25 mouse cellular contexts compared by ENCODE assay signal in genomic region chr11:116239797-116240196, GRCm38 (mm10). TPM values are rescaled to one million over a fixed set of nuclear protein-coding genes. Genes with fewer than 3 reads are reported as not detected.
DNase-seq lines count a peak whose midpoint lies in the region; ATAC-seq and TF ChIP-seq lines count a peak whose summit lies in the region.
"Had no signal": no experiment of that assay in that cellular context is flagged by ENCODE, and none has a peak within 500 bp of the region (broad histone marks: within the 10 kb centered on the region; RNA-seq: fewer than 3 reads in every experiment).

No protein-coding gene starts in this region.

- H3K36me3 ChIP-seq in forebrain, embryonic 10.5 days (replicated peaks): peaks cover 27% of the 10 kb centered on the region
- H3K36me3 ChIP-seq in forebrain, embryonic 13.5 days (ENCODE audit: poor library complexity, severe bottlenecking): peaks cover 24% of the 10 kb centered on the region
- H3K36me3 ChIP-seq in kidney, postnatal 0 days (ENCODE audit: insufficient read depth, low read length): peaks cover 5% of the 10 kb centered on the region; the same call in 1 of the 2 replicates
- peaks cover 13% of the 10 kb centered on the region for H3K36me3 ChIP-seq in kidney, embryonic 14.5 days (ENCODE audit: control insufficient read depth, insufficient read depth, low read length)
- peaks cover 22% of the 10 kb centered on the region for H3K36me3 ChIP-seq in embryonic facial prominence, embryonic 10.5 days (replicated peaks)

- H3K4me1 ChIP-seq in forebrain, embryonic 10.5 days: peaks cover 40% of the 10 kb centered on the region
- 0 out of 2 replicates have a peak, but pooled peaks cover 3% of the 10 kb centered on the region for H3K4me1 ChIP-seq in forebrain, embryonic 13.5 days
- peaks cover 22% of the 10 kb centered on the region; the same call in 1 of the 2 replicates for H3K4me1 ChIP-seq in kidney, postnatal 0 days (replicated peaks; ENCODE audit: insufficient read depth, low read length)
- H3K4me1 ChIP-seq in kidney, embryonic 14.5 days (ENCODE audit: control insufficient read depth, insufficient read depth, low read length): peaks cover 37% of the 10 kb centered on the region
- H3K4me1 ChIP-seq in embryonic facial prominence, embryonic 10.5 days: peaks cover 55% of the 10 kb centered on the region
- H3K4me1 ChIP-seq: forebrain, embryonic 15.5 days had no signal

- ATAC-seq in forebrain, embryonic 13.5 days: no peak
- no peak for ATAC-seq in kidney, postnatal 0 days (replicated peaks; ENCODE audit: low FRiP score, low read depth)
- no peak for ATAC-seq in kidney, embryonic 14.5 days (ENCODE audit: low FRiP score, low TSS enrichment)
- no peak for ATAC-seq in erythroid progenitor cell, adult 5-6 weeks (replicated peaks; ENCODE audit: low FRiP score, poor library complexity, severe bottlenecking)
- ATAC-seq: forebrain, embryonic 15.5 days had no signal

- H3K27ac ChIP-seq in forebrain, embryonic 10.5 days: peak overlapping the region; percentile 54; the same call in 1 of the 2 replicates
- H3K27ac ChIP-seq in forebrain, embryonic 13.5 days: no peak overlapping the region
- H3K27ac ChIP-seq in kidney, postnatal 0 days: 0 out of 2 replicates have a peak overlapping the region, but pooled peaks have one; percentile 8
- no peak overlapping the region for H3K27ac ChIP-seq in kidney, embryonic 14.5 days (ENCODE audit: low read depth, low read length)
- H3K27ac ChIP-seq in embryonic facial prominence, embryonic 10.5 days (replicated peaks): peak overlapping the region; percentile 69
- H3K27ac ChIP-seq: embryonic facial prominence, embryonic 15.5 days; forebrain, embryonic 15.5 days; left cerebral cortex, adult 2 months; limb, embryonic 12.5 days; liver, embryonic 13.5 days; midbrain, embryonic 12.5 days had no signal

- no peak overlapping the region for H3K4me3 ChIP-seq in forebrain, embryonic 10.5 days
- H3K4me3 ChIP-seq in forebrain, embryonic 13.5 days: no peak overlapping the region
- no peak overlapping the region for H3K4me3 ChIP-seq in kidney, postnatal 0 days (replicated peaks; ENCODE audit: low read depth, low read length)
- no peak overlapping the region for H3K4me3 ChIP-seq in kidney, embryonic 14.5 days (ENCODE audit: low read length)
- H3K4me3 ChIP-seq in embryonic facial prominence, embryonic 10.5 days: peak overlapping the region; percentile 18; the same call in 1 of the 2 replicates
- H3K4me3 ChIP-seq: embryonic facial prominence, embryonic 15.5 days; forebrain, embryonic 15.5 days; left cerebral cortex, adult 2 months; limb, embryonic 12.5 days; liver, embryonic 13.5 days; midbrain, embryonic 12.5 days had no signal

- WGBS in forebrain, embryonic 10.5 days: 12% methylated on average over 7 of the region's 7 CpGs
- 6% methylated on average over 7 of the region's 7 CpGs for WGBS in forebrain, embryonic 13.5 days
- 24% methylated on average over 7 of the region's 7 CpGs for WGBS in kidney, postnatal 0 days
- WGBS in kidney, embryonic 14.5 days: 18% methylated on average over 7 of the region's 7 CpGs
- 8% methylated on average over 7 of the region's 7 CpGs for WGBS in embryonic facial prominence, embryonic 10.5 days

- H3K4me2 ChIP-seq in forebrain, embryonic 13.5 days: no peak overlapping the region
- H3K4me2 ChIP-seq in kidney, postnatal 0 days (ENCODE audit: low read length): no peak overlapping the region
- H3K4me2 ChIP-seq in kidney, embryonic 14.5 days (replicated peaks; ENCODE audit: low read depth, low read length): no peak overlapping the region
- H3K4me2 ChIP-seq: embryonic facial prominence, embryonic 15.5 days; forebrain, embryonic 15.5 days; limb, embryonic 12.5 days; liver, embryonic 13.5 days; midbrain, embryonic 12.5 days had no signal

- no peaks in the 10 kb centered on the region for H3K9me3 ChIP-seq in forebrain, embryonic 10.5 days
- no peaks in the 10 kb centered on the region for H3K9me3 ChIP-seq in forebrain, embryonic 13.5 days (replicated peaks)
- no peaks in the 10 kb centered on the region for H3K9me3 ChIP-seq in kidney, postnatal 0 days (replicated peaks; ENCODE audit: low read length)
- H3K9me3 ChIP-seq in kidney, embryonic 14.5 days (ENCODE audit: control insufficient read depth, low read length): no peaks in the 10 kb centered on the region
- H3K9me3 ChIP-seq in embryonic facial prominence, embryonic 10.5 days: no peaks in the 10 kb centered on the region
- H3K9me3 ChIP-seq: embryonic facial prominence, embryonic 15.5 days; forebrain, embryonic 15.5 days; limb, embryonic 12.5 days; liver, embryonic 13.5 days; midbrain, embryonic 12.5 days had no signal

- H3K9ac ChIP-seq in forebrain, embryonic 13.5 days: no peak overlapping the region
- H3K9ac ChIP-seq in kidney, postnatal 0 days (ENCODE audit: low read depth, low read length): 0 out of 2 replicates have a peak overlapping the region, but pooled peaks have one; percentile 5
- H3K9ac ChIP-seq in kidney, embryonic 14.5 days (ENCODE audit: low read depth, low read length): no peak overlapping the region
- H3K9ac ChIP-seq: embryonic facial prominence, embryonic 15.5 days; forebrain, embryonic 15.5 days; limb, embryonic 12.5 days; liver, embryonic 13.5 days; midbrain, embryonic 12.5 days had no signal

- peak; percentile 41 for DNase-seq in forebrain, embryonic 10.5 days (ENCODE audit: extremely low spot score, low spot score)
- DNase-seq in kidney, postnatal 0 days (ENCODE audit: low spot score): no peak
- DNase-seq in 3T3-L1 (ENCODE audit: low read depth, low spot score): peak; percentile 45
- DNase-seq in embryonic facial prominence, embryonic 10.5 days (ENCODE audit: low spot score): peak; percentile 45
- DNase-seq in cerebellum, adult 9-10 months: no peak
- DNase-seq: adrenal gland, adult 8-10 months; cerebellum, adult 11 months; cerebellum, postnatal 36 days; kidney, adult 2 months; liver, embryonic 13.5 days; lung, postnatal 36 days; right cerebral cortex, adult 18-20 months; thymus, postnatal 4 days had no signal

- peaks cover 47% of the 10 kb centered on the region for H3K27me3 ChIP-seq in forebrain, embryonic 10.5 days (ENCODE audit: poor library complexity, severe bottlenecking)
- H3K27me3 ChIP-seq in forebrain, embryonic 13.5 days: peaks cover 28% of the 10 kb centered on the region
- no peaks in the 10 kb centered on the region for H3K27me3 ChIP-seq in kidney, postnatal 0 days (ENCODE audit: insufficient read depth, low read length)
- peaks cover 11% of the 10 kb centered on the region for H3K27me3 ChIP-seq in kidney, embryonic 14.5 days (ENCODE audit: control insufficient read depth, insufficient read depth, low read length)
- peaks cover 48% of the 10 kb centered on the region for H3K27me3 ChIP-seq in embryonic facial prominence, embryonic 10.5 days (replicated peaks; ENCODE audit: low read depth, poor library complexity, severe bottlenecking)

- TF ChIP-seq CTCF in kidney, postnatal 0 days (IDR thresholded peaks at IDR 0.05; ENCODE audit: low read depth): no peak

RNA-seq across cellular contexts. Expression of gene Evpl, which starts 1.9 kb away (rescaled TPM):
- 0.47 and 0.48 TPM in 2 replicates for polyA plus RNA-seq in forebrain, embryonic 10.5 days (2016; fragmentation: Nextera tagmentation; extraction: Ambion mirVana)
- polyA plus RNA-seq in forebrain, embryonic 13.5 days (2015; fragmentation: Nextera tagmentation; extraction: Ambion mirVana): 0.12 and 0.14 TPM in 2 replicates
- 3.9 and 4.1 TPM in 2 replicates for polyA plus RNA-seq in kidney, postnatal 0 days (2015; fragmentation: Nextera tagmentation; extraction: Ambion mirVana)
- polyA plus RNA-seq in kidney, embryonic 14.5 days (2014; fragmentation: Nextera tagmentation; extraction: Ambion mirVana): 1.4 and 2.6 TPM in 2 replicates
- polyA plus RNA-seq in embryonic facial prominence, embryonic 10.5 days (2016; fragmentation: Nextera tagmentation; extraction: Ambion mirVana): 1.0 and 1.3 TPM in 2 replicates
- total RNA-seq in erythroid progenitor cell, adult 5-6 weeks (2015; ENCODE audit: low replicate concordance): not detected in 2 replicates
- total RNA-seq in erythroid progenitor cell, adult 5-6 weeks (2017; ENCODE audit: low replicate concordance): not detected in 2 replicates

RNA-seq across cellular contexts. Expression of gene Srp68, which starts 34.2 kb away (rescaled TPM):
- polyA plus RNA-seq in forebrain, embryonic 10.5 days (2016; fragmentation: Nextera tagmentation; extraction: Ambion mirVana): 99.3 and 105 TPM in 2 replicates
- polyA plus RNA-seq in forebrain, embryonic 13.5 days (2015; fragmentation: Nextera tagmentation; extraction: Ambion mirVana): 71.8 and 72.1 TPM in 2 replicates
- polyA plus RNA-seq in kidney, postnatal 0 days (2015; fragmentation: Nextera tagmentation; extraction: Ambion mirVana): 62.1 and 69.1 TPM in 2 replicates
- polyA plus RNA-seq in kidney, embryonic 14.5 days (2014; fragmentation: Nextera tagmentation; extraction: Ambion mirVana): 60.6 and 85.6 TPM in 2 replicates
- polyA plus RNA-seq in embryonic facial prominence, embryonic 10.5 days (2016; fragmentation: Nextera tagmentation; extraction: Ambion mirVana): 104 TPM in 2 replicates
- total RNA-seq in erythroid progenitor cell, adult 5-6 weeks (2015; ENCODE audit: low replicate concordance): 13.7 and 18.9 TPM in 2 replicates
- total RNA-seq in erythroid progenitor cell, adult 5-6 weeks (2017; ENCODE audit: low replicate concordance): 18.2 and 21.3 TPM in 2 replicates

RNA-seq across cellular contexts. Expression of gene Galr2, which starts 40.9 kb away (rescaled TPM):
- polyA plus RNA-seq in forebrain, embryonic 10.5 days (2016; fragmentation: Nextera tagmentation; extraction: Ambion mirVana): 0.07 TPM in 2 replicates
- 0.09 and 0.16 TPM in 2 replicates for polyA plus RNA-seq in forebrain, embryonic 13.5 days (2015; fragmentation: Nextera tagmentation; extraction: Ambion mirVana)
- polyA plus RNA-seq in kidney, postnatal 0 days (2015; fragmentation: Nextera tagmentation; extraction: Ambion mirVana): 0.13 and 0.18 TPM in 2 replicates
- 0.13 TPM in 1 of 2 replicates, not detected in the other for polyA plus RNA-seq in kidney, embryonic 14.5 days (2014; fragmentation: Nextera tagmentation; extraction: Ambion mirVana)
- 0.25 and 0.39 TPM in 2 replicates for polyA plus RNA-seq in embryonic facial prominence, embryonic 10.5 days (2016; fragmentation: Nextera tagmentation; extraction: Ambion mirVana)
- total RNA-seq in erythroid progenitor cell, adult 5-6 weeks (2015; ENCODE audit: low replicate concordance): not detected in 2 replicates
- not detected in 2 replicates for total RNA-seq in erythroid progenitor cell, adult 5-6 weeks (2017; ENCODE audit: low replicate concordance)
- total RNA-seq: hematopoietic stem cell, adult 5-6 weeks; layer of hippocampus, adult 8-10 months; left cerebral cortex, adult 2 months; neutrophil, adult 5-6 weeks had no signal
- polyA plus RNA-seq: forebrain, embryonic 15.5 days; heart, embryonic 14.5 days; limb, embryonic 12.5 days; liver, embryonic 13.5 days had no signal

RNA-seq across cellular contexts. Expression of gene Acox1, which starts 41.0 kb away (rescaled TPM):
- polyA plus RNA-seq in forebrain, embryonic 10.5 days (2016; fragmentation: Nextera tagmentation; extraction: Ambion mirVana): 19.8 and 19.9 TPM in 2 replicates
- polyA plus RNA-seq in forebrain, embryonic 13.5 days (2015; fragmentation: Nextera tagmentation; extraction: Ambion mirVana): 35.0 and 43.3 TPM in 2 replicates
- 55.5 and 64.0 TPM in 2 replicates for polyA plus RNA-seq in kidney, postnatal 0 days (2015; fragmentation: Nextera tagmentation; extraction: Ambion mirVana)
- 16.3 and 27.4 TPM in 2 replicates for polyA plus RNA-seq in kidney, embryonic 14.5 days (2014; fragmentation: Nextera tagmentation; extraction: Ambion mirVana)
- 17.7 and 18.8 TPM in 2 replicates for polyA plus RNA-seq in embryonic facial prominence, embryonic 10.5 days (2016; fragmentation: Nextera tagmentation; extraction: Ambion mirVana)
- 15.5 and 18.4 TPM in 2 replicates for total RNA-seq in erythroid progenitor cell, adult 5-6 weeks (2015; ENCODE audit: low replicate concordance)
- 6.4 and 20.5 TPM in 2 replicates for total RNA-seq in erythroid progenitor cell, adult 5-6 weeks (2017; ENCODE audit: low replicate concordance)

RNA-seq across cellular contexts. Expression of gene Ten1, which starts 41.1 kb away (rescaled TPM):
- 51.7 and 57.1 TPM in 2 replicates for polyA plus RNA-seq in forebrain, embryonic 10.5 days (2016; fragmentation: Nextera tagmentation; extraction: Ambion mirVana)
- polyA plus RNA-seq in forebrain, embryonic 13.5 days (2015; fragmentation: Nextera tagmentation; extraction: Ambion mirVana): 75.3 and 81.6 TPM in 2 replicates
- polyA plus RNA-seq in kidney, postnatal 0 days (2015; fragmentation: Nextera tagmentation; extraction: Ambion mirVana): 44.0 and 47.2 TPM in 2 replicates
- 74.1 and 76.3 TPM in 2 replicates for polyA plus RNA-seq in kidney, embryonic 14.5 days (2014; fragmentation: Nextera tagmentation; extraction: Ambion mirVana)
- 62.7 and 65.6 TPM in 2 replicates for polyA plus RNA-seq in embryonic facial prominence, embryonic 10.5 days (2016; fragmentation: Nextera tagmentation; extraction: Ambion mirVana)
- 11.2 and 19.3 TPM in 2 replicates for total RNA-seq in erythroid progenitor cell, adult 5-6 weeks (2015; ENCODE audit: low replicate concordance)
- total RNA-seq in erythroid progenitor cell, adult 5-6 weeks (2017; ENCODE audit: low replicate concordance): 3.0 and 3.7 TPM in 2 replicates

Comparison
In these comparisons a context has a peak if more than half of its experiments do, and no peak if none do; other contexts are left out.
1. H3K27ac ChIP-seq: peak in forebrain, embryonic 10.5 days (single experiment), kidney, postnatal 0 days (single experiment) and embryonic facial prominence, embryonic 10.5 days (single experiment); none in forebrain, embryonic 13.5 days (single experiment) and kidney, embryonic 14.5 days (single experiment).
2. DNase-seq: peak in forebrain, embryonic 10.5 days (single experiment), 3T3-L1 (single experiment) and embryonic facial prominence, embryonic 10.5 days (single experiment); none in kidney, postnatal 0 days (single experiment) and cerebellum, adult 9-10 months (single experiment).